Mouse (Mus musculus): Measurements from ENCODE around the gene Nav2. TPM values are rescaled to one million over a fixed set of nuclear protein-coding genes. Genes with fewer than 3 reads are reported as not detected.

The Nav2 gene
- total RNA-seq, 2 experiments from 2014 or later: 94.6 to 122 TPM

- DNase-seq (ENCODE audit: low spot score in 2 of 2): no peak
- intact Hi-C loops (cut with DNase I): no loop called here
Observed at GRCm38 (mm10) chr7:48982573-48982972, 74.1 kb downstream of the Nav2 start.

- intact Hi-C loops (cut with DNase I): no loop called here
- no peak for DNase-seq (ENCODE audit: low spot score in 2 of 2)
Observed at GRCm38 (mm10) chr7:48991911-48992552, 83.5 kb downstream of the Nav2 start.

GRCm38 (mm10) chr7:48995171-48995570 lies 86.7 kb downstream of the Nav2 start:
- intact Hi-C loops (cut with DNase I): no loop called here
- DNase-seq (ENCODE audit: low spot score in 2 of 2): no peak

- no peak for DNase-seq (ENCODE audit: low spot score in 2 of 2)
- intact Hi-C loops (cut with DNase I): no loop called here
Observed at GRCm38 (mm10) chr7:48995701-48996100, 87.2 kb downstream of the Nav2 start.

- DNase-seq (ENCODE audit: low spot score in 2 of 2): no peak
- intact Hi-C loops (cut with DNase I): no loop called here
Observed at GRCm38 (mm10) chr7:48996829-48997228, 88.3 kb downstream of the Nav2 start.

- peak in 1 of 2 experiments; percentile 35 for DNase-seq (ENCODE audit: low spot score in 2 of 2)
- intact Hi-C loops (cut with DNase I): no loop called here
Observed at GRCm38 (mm10) chr7:48998097-48998496, 89.6 kb downstream of the Nav2 start.

GRCm38 (mm10) chr7:48998595-48998994 lies 90.1 kb downstream of the Nav2 start:
- intact Hi-C loops (cut with DNase I): no loop called here
- DNase-seq (ENCODE audit: low spot score in 2 of 2): peak in 1 of 2 experiments; percentile 24

- intact Hi-C loops (cut with DNase I): no loop called here
- peak; percentile 63 to 83 for DNase-seq (ENCODE audit: low spot score in 2 of 2)
Observed at GRCm38 (mm10) chr7:49000816-49001215, 92.3 kb downstream of the Nav2 start.

- intact Hi-C loops (cut with DNase I): no loop called here
- no peak for DNase-seq (ENCODE audit: low spot score in 2 of 2)
Observed at GRCm38 (mm10) chr7:49004402-49004801, 95.9 kb downstream of the Nav2 start.

GRCm38 (mm10) chr7:49006886-49007285 lies 98.4 kb downstream of the Nav2 start:
- intact Hi-C loops (cut with DNase I): no loop called here
- no peak for DNase-seq (ENCODE audit: low spot score in 2 of 2)

- peak in 1 of 2 experiments; percentile 45 for DNase-seq (ENCODE audit: low spot score in 2 of 2)
- intact Hi-C loops (cut with DNase I): no loop called here
Observed at GRCm38 (mm10) chr7:49010739-49011138, 102.2 kb downstream of the Nav2 start.

GRCm38 (mm10) chr7:49012027-49012426 lies 103.5 kb downstream of the Nav2 start:
- no peak for DNase-seq (ENCODE audit: low spot score in 2 of 2)
- intact Hi-C loops (cut with DNase I): no loop called here

- no peak for DNase-seq (ENCODE audit: low spot score in 2 of 2)
- intact Hi-C loops (cut with DNase I): no loop called here
Observed at GRCm38 (mm10) chr7:49014480-49014879, 106.0 kb downstream of the Nav2 start.

- intact Hi-C loops (cut with DNase I): no loop called here
- DNase-seq (ENCODE audit: low spot score in 2 of 2): no peak
Observed at GRCm38 (mm10) chr7:49015297-49015696, 106.8 kb downstream of the Nav2 start.

GRCm38 (mm10) chr7:49016088-49016487 lies 107.6 kb downstream of the Nav2 start:
- intact Hi-C loops (cut with DNase I): no loop called here
- DNase-seq (ENCODE audit: low spot score in 2 of 2): no peak

GRCm38 (mm10) chr7:49017794-49018193 lies 109.3 kb downstream of the Nav2 start:
- no peak for DNase-seq (ENCODE audit: low spot score in 2 of 2)
- intact Hi-C loops (cut with DNase I): no loop called here

GRCm38 (mm10) chr7:49018478-49018914 lies 110.0 kb downstream of the Nav2 start:
- no peak for DNase-seq (ENCODE audit: low spot score in 2 of 2)
- intact Hi-C loops (cut with DNase I): no loop called here

- intact Hi-C loops (cut with DNase I): no loop called here
- no peak for DNase-seq (ENCODE audit: low spot score in 2 of 2)
Observed at GRCm38 (mm10) chr7:49025026-49025815, 116.7 kb downstream of the Nav2 start.

GRCm38 (mm10) chr7:49025991-49026390 lies 117.5 kb downstream of the Nav2 start:
- no peak for DNase-seq (ENCODE audit: low spot score in 2 of 2)
- intact Hi-C loops (cut with DNase I): no loop called here

GRCm38 (mm10) chr7:49026466-49026865 lies 118.0 kb downstream of the Nav2 start:
- intact Hi-C loops (cut with DNase I): no loop called here

More at GRCm38 (mm10) chr7:49026466-49026865, 118.0 kb downstream of the Nav2 start:
- DNase-seq (ENCODE audit: low spot score in 2 of 2): no peak

Measured in left cerebral cortex, postnatal 14 days (tissue).